Mouse (Mus musculus): ENCODE results near the gene Sgsh.

Gene Sgsh

GRCm38 (mm10) chr11:119377326-119377725 lies 22.0 kb upstream of the Sgsh start:
- in situ Hi-C loops (cut with MboI, MseI) = no loop called here

DNA sequence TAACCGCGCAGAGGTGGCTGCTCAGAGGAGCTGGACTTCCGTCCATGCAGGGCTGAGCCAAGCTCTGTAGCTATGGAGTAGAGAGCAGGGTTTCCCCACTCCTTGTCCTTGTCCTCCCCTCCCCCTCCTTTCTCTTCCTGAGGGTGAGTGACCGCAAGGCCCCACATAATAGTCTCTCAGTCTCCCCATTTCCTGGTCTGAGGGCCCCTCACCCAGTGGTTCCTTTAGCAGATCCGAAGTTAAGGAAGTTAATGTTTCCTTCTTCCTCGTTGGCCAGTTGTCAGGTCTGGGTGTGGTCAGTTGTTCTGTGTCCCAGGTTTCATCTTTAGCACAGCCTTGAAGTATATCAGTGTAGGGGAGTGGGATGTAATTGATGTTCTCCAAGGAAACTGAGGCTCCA lies 20.1 kb upstream of the Sgsh start:
- in situ Hi-C loops (cut with MboI, MseI) = no loop called here

DNA sequence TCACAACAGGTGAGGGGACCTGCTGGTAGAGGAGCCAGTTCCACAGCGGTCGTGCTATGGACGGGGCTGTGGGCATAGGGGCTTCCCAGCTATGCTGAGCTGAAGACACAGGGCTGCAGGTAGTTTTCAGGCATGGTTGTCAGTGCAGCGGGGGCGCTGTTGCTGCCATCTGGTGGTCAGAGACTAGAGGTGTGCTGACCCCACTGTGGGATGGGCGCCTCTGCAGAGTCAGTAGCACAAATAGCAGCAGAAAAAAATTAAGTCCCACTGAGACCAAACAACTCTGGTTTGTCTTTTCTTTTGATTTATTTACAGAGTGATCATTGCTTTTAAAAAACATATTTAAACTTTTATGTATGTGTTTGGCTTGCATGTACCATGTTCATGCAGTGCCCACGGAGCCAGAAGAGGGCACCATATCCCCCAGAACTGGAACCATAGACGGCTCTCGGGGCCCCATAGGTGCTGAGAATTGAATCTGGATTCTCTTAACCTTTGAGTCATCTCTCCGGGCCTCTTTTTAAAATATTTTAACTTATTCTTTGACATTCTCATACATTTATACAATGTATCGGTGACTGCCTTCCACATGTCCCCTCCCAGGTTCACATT lies 8.3 kb upstream of the Sgsh start:
- in situ Hi-C loops (cut with MboI, MseI) = no loop called here

GRCm38 (mm10) chr11:119362769-119363533 lies 7.6 kb upstream of the Sgsh start:
- in situ Hi-C loops (cut with MboI, MseI) = no loop called here

DNA sequence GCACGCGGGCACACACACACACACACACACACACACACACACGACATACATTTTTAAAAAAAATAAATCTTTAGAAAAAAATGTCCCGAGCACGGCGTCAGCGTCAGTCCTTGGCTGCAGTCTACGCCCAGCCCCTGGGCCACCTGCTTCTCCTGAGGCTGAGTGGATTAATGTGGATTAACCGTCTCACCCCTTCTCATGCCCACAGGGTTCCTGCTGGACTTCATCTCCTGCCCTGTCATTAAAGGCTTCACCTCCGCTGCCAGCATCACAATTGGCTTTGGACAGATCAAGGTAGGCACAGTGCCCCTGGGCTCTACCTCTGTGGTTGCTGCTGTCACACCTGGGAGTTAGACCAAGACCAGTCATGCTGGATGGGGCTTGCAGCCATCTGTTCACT lies 3.8 kb upstream of the Sgsh start:
- in situ Hi-C loops (cut with MboI, MseI) = no loop called here

GRCm38 (mm10) chr11:119354798-119355442 lies 416 bp downstream of the Sgsh start:
- in situ Hi-C loops (cut with MboI, MseI) = no loop called here

- in situ Hi-C loops (cut with MboI, MseI) = no loop called here
Observed at GRCm38 (mm10) chr11:119353946-119354345, 1.4 kb downstream of the Sgsh start.

GRCm38 (mm10) chr11:119352113-119352512 lies 3.2 kb downstream of the Sgsh start:
- in situ Hi-C loops (cut with MboI, MseI) = no loop called here

GRCm38 (mm10) chr11:119347125-119347524 lies 8.2 kb downstream of the Sgsh start:
- in situ Hi-C loops (cut with MboI, MseI) = no loop called here

GRCm38 (mm10) chr11:119344865-119345264 lies 10.5 kb downstream of the Sgsh start:
- in situ Hi-C loops (cut with MboI, MseI) = no loop called here

DNA sequence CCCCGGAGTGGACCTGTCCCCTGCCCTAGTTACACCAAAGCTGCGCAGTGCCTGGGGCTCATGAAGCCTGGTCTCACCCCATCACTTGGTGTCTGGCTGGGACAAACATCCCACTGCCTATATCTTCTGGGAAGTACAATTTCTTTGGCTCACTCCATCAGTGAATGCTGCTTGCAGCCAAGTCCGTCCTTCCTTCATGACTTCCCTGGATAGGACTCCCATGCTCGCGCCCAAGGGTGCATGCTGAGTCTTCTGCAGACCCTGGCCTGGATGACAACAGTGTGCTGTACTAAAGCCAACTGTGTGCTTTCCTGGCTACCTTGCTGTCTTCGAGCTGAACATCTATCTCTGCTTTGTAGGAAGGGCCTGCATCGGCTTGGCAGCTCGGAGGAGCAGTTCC lies 11.2 kb downstream of the Sgsh start:
- in situ Hi-C loops (cut with MboI, MseI) = no loop called here

DNA sequence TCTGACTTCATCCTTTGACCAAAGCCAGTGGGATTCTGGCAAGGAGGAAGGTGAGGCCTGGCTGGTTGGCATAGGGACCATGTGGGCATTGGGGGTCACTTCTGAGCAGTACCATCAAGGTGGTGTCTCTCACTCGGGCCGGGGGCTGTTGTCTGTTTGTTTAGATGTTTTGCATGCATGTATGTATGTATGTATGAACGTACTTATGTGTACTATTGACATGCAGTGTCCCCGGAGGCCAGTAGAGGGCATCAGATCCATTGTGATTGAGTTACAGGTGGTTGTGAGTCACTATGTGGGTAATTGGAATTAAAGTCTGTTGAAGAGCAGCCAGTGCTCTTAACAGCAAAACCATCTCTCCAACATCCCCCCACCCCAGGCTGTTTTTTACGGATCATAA lies 15.7 kb downstream of the Sgsh start:
- in situ Hi-C loops (cut with MboI, MseI) = no loop called here

DNA sequence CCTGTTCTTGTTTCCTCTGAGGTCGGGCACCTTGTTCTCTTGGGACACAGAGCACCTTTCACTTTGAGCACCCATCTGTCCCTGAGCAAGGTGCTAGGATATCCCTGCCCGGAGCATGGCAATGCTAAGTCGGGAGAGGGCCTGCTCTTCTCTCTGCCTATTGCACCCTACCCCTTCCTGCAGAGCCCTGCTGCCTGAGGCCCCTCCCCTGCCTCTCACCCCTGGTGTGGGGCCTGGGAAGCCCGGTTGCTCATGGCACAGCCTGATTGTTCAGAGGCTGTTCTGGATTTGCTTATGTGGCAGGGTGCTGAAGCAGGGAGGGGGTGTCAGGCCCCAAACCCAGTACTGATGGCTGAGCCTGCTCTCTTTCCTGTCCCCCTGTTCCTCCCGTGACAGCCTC lies 16.2 kb downstream of the Sgsh start:
- in situ Hi-C loops (cut with MboI, MseI) = no loop called here

DNA sequence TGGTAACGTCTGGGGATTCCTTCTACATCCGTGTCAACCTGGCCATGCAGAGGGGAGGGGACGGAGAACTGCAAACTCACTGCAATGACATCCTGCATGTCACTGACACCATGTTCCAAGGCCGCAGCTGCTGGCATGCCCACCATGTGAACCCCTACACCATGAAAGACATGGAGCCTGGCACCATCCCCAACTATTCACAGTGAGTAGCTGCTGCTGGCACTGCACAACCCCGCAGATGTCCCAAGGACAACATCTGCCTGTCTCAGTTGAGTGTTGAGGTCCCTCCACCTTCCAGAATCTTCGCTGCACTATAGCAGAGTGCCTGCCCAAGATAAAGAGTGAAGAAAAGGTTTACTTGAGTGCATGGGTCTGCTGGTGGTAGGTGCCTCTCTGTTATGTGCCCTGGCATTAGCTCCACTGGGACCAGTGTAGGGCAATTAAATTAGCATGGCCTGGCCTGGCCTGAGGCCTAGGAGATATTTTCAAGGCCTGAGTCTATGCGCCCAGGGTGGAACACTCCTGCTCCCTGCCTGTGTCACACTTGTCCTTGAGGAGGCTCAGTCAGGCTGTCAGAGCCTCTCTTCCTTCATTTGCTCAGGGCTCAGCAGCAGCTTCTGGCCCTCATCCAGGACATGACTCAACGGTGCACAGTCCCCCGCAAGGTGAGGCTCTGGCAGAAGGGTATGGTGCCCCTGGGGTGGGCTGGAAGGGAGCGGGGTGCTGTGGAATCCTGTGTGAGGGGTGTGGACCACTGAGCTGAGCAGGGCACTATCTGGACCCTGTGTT lies 16.9 kb downstream of the Sgsh start:
- in situ Hi-C loops (cut with MboI, MseI) = no loop called here

DNA sequence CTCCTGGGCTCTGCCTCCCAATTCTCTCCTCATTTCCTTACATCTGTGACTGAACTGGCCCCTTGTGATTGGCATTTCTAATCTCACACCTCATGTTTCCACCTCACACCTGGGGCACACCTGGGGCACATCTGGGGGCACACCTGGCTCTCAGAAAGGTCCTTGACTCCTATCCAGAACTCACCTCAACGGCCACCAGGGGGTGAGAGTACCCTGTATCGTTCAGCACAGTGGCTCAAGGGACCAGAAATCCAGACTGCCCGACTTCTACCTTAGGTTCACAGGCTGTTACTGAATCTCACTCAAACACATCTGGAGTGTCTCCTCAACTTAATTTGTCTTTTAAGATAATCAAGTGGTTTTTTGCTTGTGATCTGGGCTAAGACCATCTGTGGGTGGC lies 23.4 kb downstream of the Sgsh start:
- in situ Hi-C loops (cut with MboI, MseI) = no loop called here

GRCm38 (mm10) chr11:119330592-119330991 lies 24.7 kb downstream of the Sgsh start:
- in situ Hi-C loops (cut with MboI, MseI) = no loop called here

DNA sequence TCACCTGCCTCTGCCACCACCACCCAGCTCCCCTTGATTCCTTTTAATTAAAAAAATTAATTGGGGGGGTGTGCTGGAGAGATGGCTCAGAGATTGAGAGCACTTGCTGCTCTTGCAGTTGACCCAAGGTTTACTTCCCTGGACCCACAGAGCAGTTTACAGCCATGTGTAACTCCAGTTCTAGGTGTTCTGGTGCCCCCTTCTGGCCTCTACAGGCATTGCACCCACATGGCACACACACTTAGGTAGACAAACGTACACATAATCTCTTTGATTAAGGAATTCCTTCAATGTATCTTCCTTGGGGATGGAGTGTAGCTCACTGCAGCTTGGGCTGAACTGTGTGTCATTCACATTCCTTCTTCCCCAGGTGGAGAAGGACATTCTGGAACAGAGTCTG lies 30.3 kb downstream of the Sgsh start:
- in situ Hi-C loops (cut with MboI, MseI) = loop anchor here in 1 of 2 experiments (10.0 kb wide), 1 partner anchor 530 kb away; no protein-coding TSS in a partner anchor

GRCm38 (mm10) chr11:119322521-119322920 lies 32.8 kb downstream of the Sgsh start:
- in situ Hi-C loops (cut with MboI, MseI) = loop anchor here in 1 of 2 experiments (5.0 to 10.0 kb wide), 2 partner anchors 65 to 528 kb away; no protein-coding TSS in a partner anchor

- in situ Hi-C loops (cut with MboI, MseI) = no loop called here
Observed at GRCm38 (mm10) chr11:119316720-119317119, 38.6 kb downstream of the Sgsh start.

- in situ Hi-C loops (cut with MboI, MseI) = no loop called here
Observed at GRCm38 (mm10) chr11:119314252-119314936, 40.9 kb downstream of the Sgsh start.

- in situ Hi-C loops (cut with MboI, MseI) = no loop called here
Observed at GRCm38 (mm10) chr11:119310621-119311020, 44.7 kb downstream of the Sgsh start.

Data from T-helper 17 cell (primary cell).